Mouse (Mus musculus) olfactory bulb, adult 2 months (tissue): ENCODE measurements around the gene Lamb1.

ENCODE experiments used
- CTCF ChIP-seq: fragments of 200-500 bp; IDR thresholded peaks from 2 replicates; pipeline ENCODE4 v1.5.1; 2012; ENCODE audit warnings: low read depth, mild to moderate bottlenecking, low read length, moderate library complexity; ENCODE audit not compliant: insufficient read depth
- POLR2A ChIP-seq: fragments of 200-500 bp; IDR thresholded peaks from 2 replicates; pipeline ENCODE4 v1.6.1; 2012; ENCODE audit warnings: mild to moderate bottlenecking, low read depth, low read length, moderate library complexity; ENCODE audit not compliant: insufficient read depth

- TF ChIP-seq CTCF (no peak), POLR2A (no peak)
Measured at GRCm38 (mm10) chr12:31261882-31262281, 3.2 kb upstream of the Lamb1 start.
